Mouse (Mus musculus) adipose tissue, adult 10 weeks (tissue): ENCODE data around the gene Rbm10. TPM values are rescaled to one million over a fixed set of nuclear protein-coding genes. Genes with fewer than 3 reads are reported as not detected.

ENCODE experiments used
- polyA plus RNA-seq: library from polyadenylated mRNA; stranded (reverse); fragments of 350-450 nt; fragmentation: Illumina TruSeq; extraction: RNeasy Lipid Tissue Mini Kit (QIAGEN cat#74804); gene quantifications from one replicate; pipeline ENCODE4 v1.2.3, GENCODE M21; 2014; ENCODE audit warnings: low read depth, low replicate concordance

Rbm10 gene
- polyA plus RNA-seq = 47.7 TPM

GRCm38 (mm10) chrX:20617176-20617902, at the start of gene Rbm10, which contains the start of gene Ndufb11:
Gene Rbm10, plus strand, starts transcription at chrX:20617503.
Gene Ndufb11, minus strand, starts transcription at chrX:20617619.

GRCm38 (mm10) chrX:20658026-20658652, 40.8 kb downstream of the Rbm10 start, which contains the start of gene Uba1:
Gene Uba1, plus strand, starts transcription at chrX:20658326.

GRCm38 (mm10) chrX:20687519-20688067, 70.3 kb downstream of the Rbm10 start, which contains the start of gene Cdk16:
Gene Cdk16, plus strand, starts transcription at chrX:20687954.

Other genes starting within 250 kb of the Rbm10 start
- 11.8 TPM for gene Jade3, start 191.8 kb upstream of the Rbm10 start, polyA plus RNA-seq
- gene Rgn, start 67.7 kb upstream of the Rbm10 start, polyA plus RNA-seq = 19.5 TPM
- 247 TPM for gene Ndufb11, start 116 bp downstream of the Rbm10 start, polyA plus RNA-seq
- 164 TPM for gene Uba1, start 40.8 kb downstream of the Rbm10 start, polyA plus RNA-seq
- gene Cdk16, start 70.5 kb downstream of the Rbm10 start, polyA plus RNA-seq = 119 TPM
- 19.6 TPM for gene Usp11, start 86.4 kb downstream of the Rbm10 start, polyA plus RNA-seq
- gene Araf, start 180.3 kb downstream of the Rbm10 start, polyA plus RNA-seq = 192 TPM